Mouse (Mus musculus) frontal cortex, postnatal 25 days (tissue): ENCODE measurements at regions not wholly inside any gene's neighbourhood (a gene's known extent, or its start where the extent isn't known, plus 50 kb on each side); places are given as distances from the start of the nearest gene placed in this dataset.

Source experiments
- DNase-seq, 2 experiments: peaks; one replicate each; pipeline ENCODE4 v3.0.0; 2022; ENCODE audit warnings: low spot score in 2 of 2

DNA sequence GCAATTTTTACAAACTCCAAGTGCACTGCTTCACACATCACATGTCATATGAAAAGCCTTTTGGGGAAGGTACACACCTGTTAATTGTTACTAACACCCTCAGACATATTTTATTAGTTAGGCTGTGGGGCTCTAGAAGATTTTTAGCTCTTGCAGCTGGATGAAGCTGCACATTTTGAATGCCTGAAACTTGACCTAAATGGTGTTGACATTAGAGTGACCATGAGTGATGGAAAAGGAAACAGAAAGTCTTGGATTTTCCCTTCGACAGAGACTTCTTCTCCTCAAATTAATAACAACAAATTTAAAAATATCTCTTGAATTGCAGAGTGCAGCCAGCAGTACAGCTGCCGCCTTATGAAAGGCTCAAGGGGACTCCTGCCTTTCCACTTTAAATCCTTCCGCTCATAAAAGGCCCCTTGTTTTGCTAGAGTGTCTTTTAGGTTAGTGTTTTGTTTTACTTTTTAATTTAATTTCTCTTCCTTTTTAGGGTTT is 259.7 kb downstream of the Trim52 start:
- no peak for DNase-seq

GRCm38 (mm10) chr14:106373451-106373850 is 267.5 kb downstream of the Trim52 start:
- DNase-seq = no peak

DNA sequence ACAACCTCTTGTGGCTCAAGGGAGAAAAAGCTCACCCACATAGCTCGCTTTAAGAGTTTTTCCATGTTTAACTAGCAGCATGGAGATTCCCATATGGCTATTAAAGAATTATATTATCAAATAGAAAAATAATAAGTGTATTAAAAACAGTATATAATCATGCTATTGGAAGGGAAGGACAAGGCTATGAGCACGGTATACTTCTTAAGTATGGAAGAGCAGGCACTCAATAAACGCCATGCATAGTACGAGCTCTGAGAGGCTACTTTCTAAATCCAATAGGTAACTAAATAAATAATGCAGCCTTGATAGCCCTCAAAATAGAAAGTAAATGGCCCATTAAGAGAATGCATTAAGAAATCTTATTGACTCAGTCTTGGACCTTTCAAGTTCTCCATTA is 273.6 kb downstream of the Trim52 start:
- no peak for DNase-seq

DNA sequence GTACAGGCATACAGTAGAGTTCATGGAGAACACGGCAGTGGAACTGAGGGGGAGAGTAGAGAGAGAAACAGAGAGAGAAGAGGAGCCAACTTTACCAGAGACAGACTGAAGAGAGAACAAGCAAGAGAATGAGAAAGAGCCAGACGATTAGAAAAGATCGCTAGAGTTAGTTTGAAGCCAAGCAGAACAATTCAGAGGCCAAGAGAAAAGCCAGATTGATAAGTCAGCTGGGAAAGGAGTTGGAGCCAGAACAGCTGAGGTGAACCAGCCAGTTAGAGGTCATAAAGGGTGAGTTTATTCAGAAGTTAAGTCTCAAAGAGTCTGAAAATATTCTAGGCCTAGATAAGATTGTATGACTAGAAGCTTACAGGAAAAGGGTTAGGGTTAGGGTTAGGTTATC is 281.7 kb downstream of the Trim52 start:
- no peak for DNase-seq

GRCm38 (mm10) chr14:106390546-106390945 is 284.5 kb downstream of the Trim52 start:
- no peak for DNase-seq

GRCm38 (mm10) chr14:106393978-106394377 is 288.0 kb downstream of the Trim52 start:
- DNase-seq = no peak

- no peak for DNase-seq
Measured at GRCm38 (mm10) chr14:106412917-106413558, 307.0 kb downstream of the Trim52 start.

DNA sequence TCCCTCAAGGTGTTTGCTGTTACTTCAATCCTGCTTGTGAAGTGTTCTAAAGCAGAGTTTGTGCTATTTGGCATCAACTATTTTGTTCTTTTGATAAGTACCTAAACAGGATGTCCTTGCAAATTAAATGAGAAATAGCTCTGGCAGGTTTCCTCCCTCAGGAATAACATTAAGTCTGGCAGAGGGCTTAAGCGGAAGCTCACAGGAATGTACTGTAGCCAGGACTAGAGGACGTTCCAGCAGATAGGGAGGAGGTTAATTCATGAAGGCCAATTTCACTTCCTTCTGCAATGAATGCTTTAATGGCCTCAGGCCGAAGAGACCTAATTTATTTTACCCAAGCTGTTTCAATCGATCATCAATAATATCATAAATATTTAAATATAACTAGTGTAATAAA is 318.7 kb downstream of the Trim52 start:
- DNase-seq = no peak

DNA sequence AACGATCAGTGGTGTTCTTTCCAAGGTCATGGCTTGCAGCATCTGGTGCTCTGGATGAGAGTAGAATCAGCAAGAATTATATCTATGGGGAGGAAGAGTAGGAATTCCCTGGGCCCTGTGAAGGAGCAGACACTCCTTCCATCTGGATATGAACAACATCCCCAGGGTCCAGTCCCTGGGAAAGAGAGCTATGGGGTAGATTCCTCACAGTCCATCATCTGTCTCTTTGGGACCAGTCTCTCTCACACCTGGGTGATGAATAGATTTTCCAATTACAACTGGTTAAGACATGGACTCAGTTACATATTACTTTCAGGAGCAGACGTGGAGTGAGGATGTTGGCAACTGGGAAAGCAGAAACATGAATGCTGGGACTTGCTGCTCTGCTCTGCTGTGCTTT is 322.6 kb downstream of the Trim52 start:
- DNase-seq = no peak

DNA sequence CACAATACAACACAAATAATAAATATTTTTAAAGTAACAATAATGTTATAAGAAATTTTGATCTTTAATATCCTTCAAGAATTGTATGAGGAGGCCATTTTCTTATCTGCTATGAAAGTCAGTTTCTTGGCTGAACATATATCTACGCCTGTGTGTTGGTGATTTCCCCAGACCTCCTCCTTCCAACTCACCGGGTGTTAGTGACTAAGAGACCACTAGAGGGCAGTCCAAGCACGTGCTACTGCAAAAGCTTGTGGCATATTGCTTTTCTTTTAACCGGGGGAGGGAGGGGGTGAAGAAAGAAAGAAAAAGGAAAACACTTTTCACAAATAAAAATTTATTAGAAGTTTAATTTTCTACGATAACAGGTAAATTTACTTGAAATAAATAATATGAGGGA is 333.3 kb downstream of the Trim52 start:
- DNase-seq = peak; percentile 17 to 47

GRCm38 (mm10) chr14:106489074-106489473 is 383.1 kb downstream of the Trim52 start:
- DNase-seq = no peak

DNA sequence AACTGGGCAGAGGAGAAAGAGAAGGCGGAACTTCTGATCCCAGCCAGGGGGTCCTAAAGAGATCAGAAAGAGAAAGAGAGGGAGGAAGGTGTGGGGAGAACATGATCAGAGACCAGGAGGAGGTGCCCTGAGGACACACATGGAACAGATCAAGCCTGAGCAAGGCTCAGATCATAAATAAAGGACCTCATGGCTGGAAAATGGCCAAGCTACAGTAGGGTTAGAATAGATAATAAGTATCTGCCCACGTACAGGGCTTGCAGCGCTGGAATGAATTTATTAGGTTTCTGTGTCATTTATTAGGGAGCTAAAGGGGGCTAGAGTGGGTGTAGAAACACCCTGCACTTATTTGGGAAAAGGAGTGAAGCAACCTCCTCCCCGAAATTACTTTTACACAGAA is 385.4 kb downstream of the Trim52 start:
- DNase-seq = no peak

GRCm38 (mm10) chr14:106500344-106501135 is 394.5 kb downstream of the Trim52 start:
- DNase-seq = no peak

GRCm38 (mm10) chr14:106506921-106507320 is 400.9 kb downstream of the Trim52 start:
- DNase-seq = peak in 1 of 2 experiments; percentile 15

GRCm38 (mm10) chr14:106518552-106519358 is 412.8 kb downstream of the Trim52 start:
- no peak for DNase-seq

- no peak for DNase-seq
Measured at GRCm38 (mm10) chr14:106520808-106521207, 414.8 kb downstream of the Trim52 start.

DNA sequence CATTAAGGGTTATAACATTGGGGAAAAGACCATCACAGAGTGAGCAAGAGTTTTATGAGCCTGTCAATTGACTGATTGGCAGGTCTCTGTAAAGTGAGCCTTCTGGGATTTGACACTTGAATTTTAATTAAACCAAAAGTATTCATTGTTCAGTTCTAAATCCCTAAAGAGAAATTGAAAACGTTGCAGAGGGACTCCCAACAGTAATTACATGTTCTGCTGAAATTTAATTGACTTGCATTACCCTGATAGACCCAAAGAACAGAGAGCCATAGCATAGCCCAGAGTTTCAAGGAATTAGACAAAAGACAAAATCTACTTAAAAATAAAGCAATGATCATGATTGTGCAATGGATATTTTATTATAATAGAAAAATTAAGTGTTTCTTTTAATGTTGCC is 444.2 kb downstream of the Trim52 start:
- no peak for DNase-seq

- no peak for DNase-seq
Measured at GRCm38 (mm10) chr14:106579281-106579680, 473.3 kb downstream of the Trim52 start.

DNA sequence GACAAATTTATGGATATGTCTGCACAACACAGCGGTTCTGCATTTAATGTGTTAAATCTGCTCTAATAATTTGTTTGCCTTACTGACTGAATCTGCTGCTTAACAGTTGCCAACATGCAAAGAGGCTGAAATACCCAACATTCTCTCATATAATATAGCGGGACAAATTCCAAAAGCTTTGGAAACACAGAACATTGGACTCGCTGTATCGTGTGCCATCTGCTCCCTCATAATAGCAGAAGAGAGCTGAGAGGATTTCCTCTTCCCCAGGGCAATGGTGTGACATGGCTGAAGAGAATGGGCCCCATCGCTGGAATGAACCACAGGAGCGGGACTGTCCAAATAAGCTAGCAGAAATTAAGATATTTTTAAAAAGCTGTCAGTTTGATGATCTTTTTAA is 475.9 kb downstream of the Trim52 start:
- no peak for DNase-seq

DNA sequence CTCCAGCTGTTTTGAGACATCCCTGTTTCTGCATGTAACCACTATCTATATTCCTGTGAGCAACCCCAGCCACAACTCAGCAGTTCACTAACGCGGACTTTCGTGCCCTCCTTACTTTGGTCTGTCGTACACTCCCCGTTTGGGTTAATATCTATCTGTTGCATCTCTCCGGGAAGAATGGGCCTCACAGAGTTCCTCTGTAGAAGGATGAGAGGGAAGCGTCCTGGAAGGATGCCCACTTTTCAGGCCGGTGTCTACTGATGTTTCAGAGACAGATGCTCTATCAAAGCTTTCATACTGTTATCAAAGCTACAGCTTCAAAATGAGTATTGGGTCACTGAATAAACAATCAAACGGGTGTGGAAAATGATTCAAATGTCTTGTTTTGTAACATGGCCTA is 487.4 kb downstream of the Trim52 start:
- DNase-seq = no peak

DNA sequence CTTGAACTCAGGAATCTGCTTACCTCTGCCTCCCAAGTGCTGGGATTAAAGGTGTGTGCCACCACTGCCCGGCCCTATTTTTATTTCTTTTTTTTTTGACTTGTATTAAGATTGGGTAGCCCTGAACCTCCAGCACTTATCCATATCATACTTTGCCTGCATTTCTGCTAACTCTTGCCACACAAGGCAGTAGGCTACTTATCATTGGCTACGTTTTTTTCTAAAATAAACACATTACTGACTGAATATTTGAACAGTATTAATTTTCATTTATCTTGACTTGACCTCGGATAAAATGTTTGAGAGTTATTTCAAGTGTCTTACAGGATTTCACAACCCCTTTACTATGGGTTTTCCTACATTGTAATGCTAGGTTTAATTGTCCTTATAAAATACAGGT is 488.0 kb downstream of the Trim52 start:
- DNase-seq = no peak

GRCm38 (mm10) chr14:106607041-106607440 is 501.0 kb downstream of the Trim52 start:
- no peak for DNase-seq
